Mouse (Mus musculus): ENCODE results near the gene Ccdc186.

- TF ChIP-seq CTCF (IDR thresholded peaks at IDR 0.05; ENCODE audit: low read depth) (no peak), EP300 (optimal IDR thresholded peaks at IDR 0.05) (no peak)
These were observed 65.6 kb downstream of the Ccdc186 start for GRCm38 (mm10) chr19:56756412-56756811.

All from stomach, postnatal 0 days (tissue).